Mouse (Mus musculus) layer of hippocampus, postnatal 36 days (tissue): ENCODE measurements around the gene Hk1. TPM values are rescaled to one million over a fixed set of nuclear protein-coding genes. Genes with fewer than 3 reads are reported as not detected.

Experiments used
- DNase-seq, 2 experiments: peaks; one replicate each; pipeline ENCODE4 v3.0.0; 2022
- total RNA-seq, 2 experiments: library from RNA; stranded (reverse); gene quantifications; 2 replicates each; pipeline ENCODE4 v1.2.3; 2021

Hk1 gene
- total RNA-seq, 2 experiments from 2014 or later = 287 to 297 TPM

DNA sequence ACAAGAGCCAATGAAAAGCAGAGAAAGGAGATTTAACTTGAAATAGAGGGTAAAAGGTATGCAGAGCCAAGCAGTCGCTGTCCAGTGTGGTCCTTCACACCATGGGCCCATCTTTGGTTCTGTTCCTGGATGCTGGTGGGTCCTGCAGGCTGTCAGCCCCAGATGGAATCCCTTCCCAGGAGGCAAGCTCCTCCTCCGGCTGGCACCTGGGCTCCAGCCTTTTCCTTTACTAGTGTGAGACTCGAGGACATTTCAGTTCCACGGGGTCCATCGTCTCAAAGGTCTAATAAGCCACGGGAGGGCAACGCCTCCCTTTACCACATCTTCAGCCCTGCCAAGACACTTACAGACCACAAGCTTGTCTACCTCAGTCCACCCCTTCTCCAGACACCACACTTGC is 60.6 kb downstream of the Hk1 start:
- DNase-seq = no peak

DNA sequence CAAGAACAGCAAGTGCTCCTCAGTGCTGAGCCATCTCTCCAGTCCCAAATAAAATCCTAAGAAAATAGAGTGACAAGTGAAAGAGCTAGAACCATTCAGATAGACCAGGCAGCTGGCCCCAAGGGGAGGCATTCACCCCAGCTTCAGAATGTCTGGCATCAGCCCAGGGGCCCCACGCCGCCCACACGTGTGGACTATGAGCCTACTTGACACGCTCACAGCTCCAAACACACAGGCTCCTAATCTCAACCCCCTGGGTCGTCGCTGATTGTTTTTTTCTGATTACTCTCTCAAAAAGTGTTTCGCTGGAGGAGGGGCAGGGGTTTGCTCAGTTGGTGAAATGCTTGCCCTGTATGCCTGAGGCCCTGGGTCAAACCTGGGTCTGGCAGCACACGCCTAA is 63.2 kb downstream of the Hk1 start:
- no peak for DNase-seq

DNA sequence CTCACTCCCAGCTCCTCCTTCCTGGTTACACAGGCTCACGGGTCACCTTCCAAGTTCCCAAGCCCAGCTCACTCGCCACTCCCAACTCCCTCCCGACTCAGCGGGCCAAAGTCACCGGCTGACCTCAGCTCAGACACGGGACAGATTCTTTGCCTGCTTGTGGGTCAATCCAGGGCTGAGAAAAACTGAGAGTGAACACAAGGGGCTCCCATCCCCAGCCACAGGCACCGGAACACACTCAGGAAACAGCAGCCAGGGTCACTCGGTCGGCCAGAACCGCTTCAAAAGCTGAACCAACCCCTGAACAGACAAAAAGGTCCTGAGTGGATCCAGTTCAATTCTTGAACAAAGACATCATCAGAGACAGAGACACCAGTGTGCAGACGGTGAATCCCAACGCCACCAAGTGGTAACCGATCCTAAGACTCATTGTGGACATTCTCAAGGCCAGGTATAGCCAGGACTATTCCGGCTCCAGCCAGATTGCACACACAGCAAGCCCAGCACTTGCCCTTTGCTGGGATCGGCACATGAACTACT is 65.8 kb downstream of the Hk1 start:
- no peak for DNase-seq

DNA sequence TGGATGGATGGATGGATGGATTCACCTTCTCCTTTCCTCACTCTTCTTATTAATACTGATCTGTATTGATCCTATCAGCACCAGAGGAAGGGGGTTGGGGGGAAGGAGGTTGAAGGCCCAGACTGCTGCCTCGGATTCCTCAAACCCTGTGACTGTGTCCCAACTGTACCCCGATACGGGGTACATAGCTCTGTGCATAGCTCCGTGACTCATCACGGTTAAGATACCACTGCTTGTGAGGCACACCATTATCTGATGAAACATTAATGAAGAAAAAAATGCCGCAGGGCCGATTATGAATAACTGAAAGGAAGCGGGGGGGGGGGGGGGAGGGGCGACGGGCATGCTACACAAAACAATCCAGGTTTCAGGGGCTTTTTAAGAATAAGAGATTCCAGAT is 66.6 kb downstream of the Hk1 start:
- DNase-seq = no peak

- no peak for DNase-seq
These were observed 68.2 kb downstream of the Hk1 start for GRCm38 (mm10) chr10:62311464-62311863.

DNA sequence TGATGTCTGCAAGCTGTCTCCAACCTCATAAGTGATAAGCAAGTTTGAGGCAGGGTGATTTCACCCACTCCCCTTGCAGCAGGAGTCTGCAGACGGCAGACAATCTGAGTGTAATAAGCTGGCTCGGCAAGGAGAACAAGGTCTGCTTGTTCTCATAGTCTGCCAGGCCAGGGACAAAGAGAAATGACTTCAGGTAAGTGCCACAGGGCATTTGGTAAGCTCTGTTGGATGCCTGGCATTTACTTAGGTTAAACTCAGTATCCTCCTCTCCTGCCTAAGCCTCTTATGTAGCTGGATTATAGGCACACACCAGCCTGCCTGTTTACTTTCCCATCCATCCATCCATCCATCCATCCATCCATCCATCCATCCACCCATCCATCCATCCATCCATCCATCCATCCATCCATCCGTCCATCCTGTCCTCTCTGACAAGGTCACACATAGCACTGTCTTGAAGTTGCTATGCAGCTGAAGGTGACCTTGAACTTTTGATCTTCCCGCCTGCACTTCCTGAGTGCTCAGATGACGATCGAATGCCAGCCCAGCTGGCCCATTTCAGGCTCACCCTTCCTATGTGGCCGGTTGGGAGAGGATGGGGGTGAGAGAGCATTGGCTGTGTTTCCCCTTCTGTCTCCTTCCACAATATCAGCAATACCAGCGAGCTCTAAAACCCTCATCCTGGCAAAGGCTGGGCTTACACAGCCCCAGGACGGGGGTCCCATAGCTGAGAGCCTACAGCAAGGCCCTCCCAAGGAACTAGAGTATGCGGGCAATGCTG is 69.3 kb downstream of the Hk1 start:
- DNase-seq = no peak

- DNase-seq = no peak
These were observed 70.1 kb downstream of the Hk1 start for GRCm38 (mm10) chr10:62309593-62309992.

GRCm38 (mm10) chr10:62308896-62309491 is 70.7 kb downstream of the Hk1 start:
- no peak for DNase-seq

DNA sequence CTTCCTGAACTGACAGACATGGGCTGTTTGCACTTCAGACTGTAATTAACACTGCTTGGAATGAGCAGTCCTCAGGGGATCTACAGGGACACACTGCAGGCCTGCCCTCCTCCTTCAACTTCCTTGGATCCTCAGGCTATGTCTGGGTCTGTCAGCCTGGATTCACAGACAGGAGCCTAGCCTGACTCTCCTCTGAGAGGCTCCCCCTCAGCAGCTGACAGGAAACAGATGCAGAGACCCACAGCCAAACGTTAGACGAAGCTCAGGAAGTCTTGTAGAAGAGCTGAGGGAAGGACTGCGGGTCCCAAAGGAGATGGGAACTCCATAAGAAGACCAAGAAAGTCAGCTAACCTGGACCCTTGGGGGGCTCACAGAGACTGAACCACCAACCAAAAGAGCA is 73.2 kb downstream of the Hk1 start:
- no peak for DNase-seq

DNA sequence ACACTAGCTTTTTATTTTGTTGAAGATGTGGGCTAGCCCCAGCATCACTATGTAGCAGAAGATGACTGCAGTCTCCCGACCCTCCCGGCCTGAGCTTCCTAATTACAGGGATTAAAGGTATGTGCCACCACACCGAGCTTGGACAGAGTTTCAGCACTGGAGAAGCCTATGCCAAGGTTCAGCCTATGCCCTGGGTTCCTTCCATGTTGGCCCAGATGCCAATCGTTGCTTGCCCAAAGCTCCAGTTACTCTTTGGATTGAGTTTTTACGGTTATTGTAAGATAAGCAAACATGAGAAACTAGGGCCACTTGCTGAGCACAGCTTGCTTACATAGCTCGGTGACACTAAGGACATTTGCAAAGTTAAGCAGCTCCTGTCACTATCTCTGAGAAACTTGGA is 74.6 kb downstream of the Hk1 start:
- no peak for DNase-seq

GRCm38 (mm10) chr10:62300006-62300827 is 79.5 kb downstream of the Hk1 start:
- no peak for DNase-seq

GRCm38 (mm10) chr10:62296086-62296872 is 83.4 kb downstream of the Hk1 start:
- DNase-seq = no peak

GRCm38 (mm10) chr10:62294112-62294511 is 85.6 kb downstream of the Hk1 start:
- peak; percentile 50 to 65 for DNase-seq

DNA sequence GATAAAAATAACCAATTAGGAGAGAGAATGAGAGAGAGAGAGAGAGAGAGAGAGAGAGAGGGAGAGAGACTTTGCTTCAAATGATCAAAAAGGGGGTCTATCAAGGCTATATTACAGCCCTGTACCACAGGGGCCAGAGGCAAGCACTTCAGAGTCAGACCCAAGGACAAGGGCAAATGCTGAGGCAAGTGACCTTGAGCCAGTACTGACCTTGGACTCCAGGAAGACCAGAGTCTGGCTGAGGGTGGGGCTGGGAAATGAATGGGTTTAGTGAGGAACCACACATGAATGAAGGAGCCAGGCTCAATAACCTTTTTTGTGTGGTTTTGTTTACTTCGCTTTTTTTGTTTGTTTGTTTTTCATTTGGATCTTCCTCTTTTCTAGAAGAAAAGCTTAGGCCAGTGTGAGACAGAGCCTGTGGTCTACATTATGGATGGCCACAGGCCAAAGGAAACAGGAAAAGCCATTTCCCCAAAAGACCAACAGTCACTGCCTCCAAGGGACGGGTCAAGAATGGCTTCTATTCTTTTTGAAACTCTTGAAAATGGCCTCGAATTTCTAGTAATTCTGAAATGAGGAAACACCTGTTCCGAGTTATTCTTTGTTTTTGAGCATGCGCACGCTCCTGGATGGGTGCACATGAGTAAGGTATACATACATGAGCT is 92.1 kb downstream of the Hk1 start:
- no peak for DNase-seq

GRCm38 (mm10) chr10:62283206-62283792 is 96.4 kb downstream of the Hk1 start:
- DNase-seq = no peak

DNA sequence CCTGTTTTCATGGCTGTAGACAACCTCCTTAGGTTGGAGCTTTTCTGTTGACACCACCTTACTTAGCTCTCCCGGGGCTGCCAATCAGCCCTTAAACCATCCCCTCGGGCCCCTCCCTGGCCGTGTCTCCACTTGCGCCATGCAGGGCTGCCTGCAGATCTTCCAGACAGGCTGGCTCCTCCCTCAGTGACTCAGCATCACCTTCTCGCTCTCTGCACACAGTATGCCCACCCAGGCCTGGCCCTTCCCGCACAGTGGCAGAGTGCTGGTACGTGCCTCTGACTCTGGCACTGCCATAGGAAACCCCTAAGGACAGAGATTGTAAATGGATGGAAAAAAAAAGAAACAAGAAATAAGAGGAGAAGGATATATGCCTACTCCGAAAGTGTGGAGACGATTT is 96.9 kb downstream of the Hk1 start:
- DNase-seq = no peak

DNA sequence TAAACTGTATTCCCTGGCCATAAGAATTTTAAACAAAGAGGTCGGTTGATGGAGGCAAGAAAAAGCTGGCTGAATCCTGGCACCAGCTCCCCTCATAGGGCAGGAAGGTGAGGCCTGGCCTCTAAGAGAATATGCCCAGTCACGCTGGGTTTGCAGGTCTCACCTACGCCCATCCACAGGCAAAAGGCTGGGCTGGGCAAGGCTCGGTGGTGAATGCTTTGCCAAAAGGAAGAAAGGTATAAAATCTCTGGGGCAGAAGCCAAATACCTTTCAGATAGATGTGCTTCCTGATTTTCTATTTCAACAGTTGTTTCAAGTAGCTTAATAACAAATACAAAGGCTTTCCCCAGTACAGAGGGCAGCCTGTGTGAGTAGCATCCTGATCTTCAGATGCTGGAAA is 100.0 kb downstream of the Hk1 start:
- DNase-seq = no peak

DNA sequence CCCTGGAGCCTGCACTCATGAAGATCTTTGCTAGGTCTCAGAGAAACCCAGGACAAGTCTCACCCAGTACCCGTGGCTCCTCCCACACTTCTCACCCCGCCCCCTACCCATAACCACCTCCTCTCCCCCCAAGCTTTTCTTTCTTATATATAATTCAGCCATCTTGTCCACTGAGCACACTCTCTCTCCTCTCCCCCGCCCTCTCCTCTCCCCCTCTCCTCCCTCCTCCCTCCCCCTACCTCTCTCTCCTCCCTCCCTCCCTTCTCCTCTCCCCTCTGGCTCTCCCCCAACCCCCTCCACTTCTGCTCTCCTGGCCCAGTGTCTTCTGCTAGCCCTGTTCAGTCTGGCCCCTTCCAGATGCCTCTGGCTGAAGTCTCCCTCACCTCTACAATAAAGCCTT is 100.6 kb downstream of the Hk1 start:
- DNase-seq = no peak

DNA sequence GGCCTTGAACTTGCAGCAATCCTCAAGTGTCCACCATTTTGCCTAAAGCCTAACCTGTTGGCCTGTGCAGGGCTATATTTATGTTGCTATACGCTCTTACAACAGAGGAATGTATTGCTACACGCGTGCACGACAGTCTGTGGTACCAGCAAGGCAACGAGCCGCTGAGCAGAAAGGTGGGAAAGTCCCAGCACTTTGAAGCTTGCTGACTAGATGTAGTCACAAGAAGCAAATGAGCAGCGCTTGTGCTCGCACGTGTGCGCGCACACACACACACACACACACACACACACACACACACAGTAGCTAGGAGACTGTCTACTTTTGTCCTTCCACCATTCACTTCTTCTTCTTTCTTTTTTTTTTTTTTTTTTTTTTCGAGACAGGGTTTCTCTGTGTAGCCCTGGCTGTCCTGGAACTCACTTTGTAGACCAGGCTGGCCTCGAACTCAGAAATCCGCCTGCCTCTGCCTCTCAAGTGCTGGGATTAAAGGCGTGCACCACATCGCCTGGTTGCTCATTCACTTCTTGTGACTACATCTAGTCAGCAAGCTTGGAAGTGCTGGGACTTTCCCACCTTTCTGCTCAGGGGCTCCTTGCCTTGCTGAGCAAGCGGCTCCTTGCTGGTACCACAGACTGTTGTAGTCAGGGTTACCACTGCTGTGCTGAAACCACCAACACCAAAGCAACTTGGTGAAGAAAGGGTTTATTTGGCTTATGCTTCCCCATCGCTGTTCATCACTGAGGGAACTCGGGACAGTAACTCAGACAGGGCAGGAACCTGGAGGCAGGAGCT is 102.0 kb downstream of the Hk1 start:
- DNase-seq = no peak

- DNase-seq = peak; percentile 58 to 75
These were observed 104.5 kb downstream of the Hk1 start for GRCm38 (mm10) chr10:62275235-62275634.

DNA sequence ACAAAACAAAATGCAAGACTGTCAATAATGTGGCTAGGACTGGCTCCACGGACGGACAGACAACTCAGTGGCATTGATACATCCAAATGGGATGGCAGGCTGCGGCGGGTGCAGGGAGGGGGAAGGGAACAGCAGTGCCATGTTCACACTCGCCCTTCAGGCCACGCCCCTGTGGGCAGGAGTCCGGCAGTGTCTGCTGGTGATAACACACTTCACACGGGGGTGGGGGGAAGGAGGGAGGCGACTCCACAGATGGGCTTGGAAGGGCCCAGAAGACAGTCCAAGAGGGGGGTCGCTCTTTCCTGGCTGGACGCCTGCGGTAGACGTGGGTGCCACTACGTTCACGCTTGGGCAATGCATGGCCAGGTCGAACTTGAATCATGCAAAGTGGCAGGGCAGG is 110.4 kb downstream of the Hk1 start:
- no peak for DNase-seq
